Mouse (Mus musculus) hindbrain, embryonic 13.5 days (tissue): Measurements from ENCODE around the gene Mrpl33. TPM values are rescaled to one million over a fixed set of nuclear protein-coding genes. Genes with fewer than 3 reads are reported as not detected.
A peak's percentile ranks its signal among the peaks of the same experiment; 100 is the strongest.

Source experiments
- ATAC-seq: fragments of 200-750 bp; cut with Nextera tagmentation; 2 replicates; pipeline ENCODE4 v1.8.0; 2017; ENCODE audit warnings: moderate TSS enrichment; ENCODE audit not compliant: low FRiP score
- H3K27ac ChIP-seq: fragments of 300-500 bp; sonication (generic); 2 replicates; pipeline ENCODE4 v1.5.1; 2015; ENCODE audit warnings: inconsistent platforms, mild to moderate bottlenecking, moderate library complexity
- H3K27me3 ChIP-seq: fragments of 300-500 bp; sonication (generic); 2 replicates; pipeline ENCODE4 v1.6.1; 2015; ENCODE audit warnings: mild to moderate bottlenecking, inconsistent platforms
- H3K36me3 ChIP-seq: fragments of 300-500 bp; sonication (generic); 2 replicates; pipeline ENCODE4 v1.6.1; 2015; ENCODE audit warnings: mild to moderate bottlenecking, inconsistent platforms
- H3K4me1 ChIP-seq: fragments of 300-500 bp; sonication (generic); replicated peaks from 2 replicates; pipeline ENCODE4 v1.6.1; 2015; ENCODE audit warnings: inconsistent platforms
- H3K4me2 ChIP-seq: fragments of 300-500 bp; sonication (generic); 2 replicates; pipeline ENCODE4 v1.6.1; 2015; ENCODE audit warnings: inconsistent platforms, mild to moderate bottlenecking, moderate library complexity
- H3K4me3 ChIP-seq: fragments of 300-500 bp; sonication (generic); 2 replicates; pipeline ENCODE4 v1.5.1; 2015; ENCODE audit warnings: mild to moderate bottlenecking, inconsistent platforms
- H3K9ac ChIP-seq: fragments of 300-500 bp; sonication (generic); 2 replicates; pipeline ENCODE4 v1.6.1; 2015; ENCODE audit warnings: mild to moderate bottlenecking, inconsistent platforms
- H3K9me3 ChIP-seq: fragments of 300-500 bp; sonication (generic); 2 replicates; pipeline ENCODE4 v1.6.1; 2016; ENCODE audit warnings: inconsistent platforms
- WGBS: fragments of 180-500 bp; shearing (Covaris S2); methylation state at CpG from one replicate; pipeline ENCODE4 v1.1.7; 2015; 5-methylcytosine and 5-hydroxymethylcytosine counted together
- polyA plus RNA-seq: library from polyadenylated mRNA; unstranded; fragments of >200 nt; fragmentation: Nextera tagmentation; extraction: Ambion mirVana; gene quantifications from 2 replicates; pipeline ENCODE4 v1.2.1, GENCODE M21; 2015

Gene Mrpl33
- 183 and 197 TPM in 2 replicates for polyA plus RNA-seq

GRCm38 (mm10) chr5:31596481-31597429, at the start of gene Mrpl33:
Gene Mrpl33, plus strand, starts transcription at chr5:31596935.
- Histone ChIP-seq H3K4me2 (peak within 1 kb of the TSS; percentile 59), H3K4me3 (peak within 1 kb of the TSS; percentile 37), H3K9me3 (no peaks in the 10 kb centered on the region), H3K27me3 (peaks cover 20% of the 10 kb centered on the region), H3K27ac (no peak within 1 kb of the TSS), H3K4me1 (peaks cover 12% of the 10 kb centered on the region), H3K36me3 (no peaks in the 10 kb centered on the region), H3K9ac (peak within 1 kb of the TSS; percentile 60)
- ATAC-seq, result no peak
- 11% methylated on average over 26 of the region's 26 CpGs for WGBS

- Histone ChIP-seq H3K4me1 (no peaks in the 10 kb centered on the region), H3K4me3 (no peak overlapping the region), H3K27ac (no peak overlapping the region), H3K4me2 (no peak overlapping the region), H3K9ac (no peak overlapping the region), H3K36me3 (peaks cover 55% of the 10 kb centered on the region), H3K27me3 (no peaks in the 10 kb centered on the region), H3K9me3 (no peaks in the 10 kb centered on the region)
- 37% methylated on average over 1 of the region's 1 CpGs for WGBS
- ATAC-seq, result no peak
Observed at GRCm38 (mm10) chr5:31559401-31559800, 37.3 kb upstream of the Mrpl33 start.

- WGBS, result 100% methylated on average over 2 of the region's 2 CpGs
- Histone ChIP-seq H3K4me1 (no peaks in the 10 kb centered on the region), H3K4me2 (no peak overlapping the region), H3K4me3 (no peak overlapping the region), H3K9ac (no peak overlapping the region), H3K36me3 (peaks cover 47% of the 10 kb centered on the region), H3K9me3 (no peaks in the 10 kb centered on the region), H3K27me3 (no peaks in the 10 kb centered on the region), H3K27ac (no peak overlapping the region)
- no peak for ATAC-seq
Observed at GRCm38 (mm10) chr5:31560352-31560751, 36.4 kb upstream of the Mrpl33 start.

- Histone ChIP-seq H3K4me1 (no peaks in the 10 kb centered on the region), H3K27me3 (no peaks in the 10 kb centered on the region), H3K9me3 (no peaks in the 10 kb centered on the region), H3K36me3 (peaks cover 34% of the 10 kb centered on the region), H3K4me2 (no peak overlapping the region), H3K27ac (no peak overlapping the region), H3K9ac (no peak overlapping the region), H3K4me3 (no peak overlapping the region)
- WGBS, result 86% methylated on average over 7 of the region's 7 CpGs
- no peak for ATAC-seq
Observed at GRCm38 (mm10) chr5:31562036-31562666, 34.6 kb upstream of the Mrpl33 start.

GRCm38 (mm10) chr5:31563496-31563895, 33.2 kb upstream of the Mrpl33 start:
- H3K4me2 ChIP-seq, result no peak overlapping the region
- ATAC-seq, result no peak
- no peaks in the 10 kb centered on the region for H3K27me3 ChIP-seq
- peaks cover 26% of the 10 kb centered on the region for H3K36me3 ChIP-seq
- H3K4me1 ChIP-seq, result no peaks in the 10 kb centered on the region
- no peak overlapping the region for H3K9ac ChIP-seq
- no peaks in the 10 kb centered on the region for H3K9me3 ChIP-seq
- no peak overlapping the region for H3K4me3 ChIP-seq
- WGBS, result 10% methylated on average over 6 of the region's 6 CpGs
- H3K27ac ChIP-seq, result no peak overlapping the region

GRCm38 (mm10) chr5:31563905-31564304, 32.8 kb upstream of the Mrpl33 start:
- Histone ChIP-seq H3K9ac (no peak overlapping the region), H3K4me1 (no peaks in the 10 kb centered on the region), H3K27ac (no peak overlapping the region), H3K27me3 (no peaks in the 10 kb centered on the region), H3K9me3 (no peaks in the 10 kb centered on the region), H3K36me3 (peaks cover 25% of the 10 kb centered on the region), H3K4me2 (no peak overlapping the region), H3K4me3 (no peak overlapping the region)
- WGBS, result 53% methylated on average over 7 of the region's 7 CpGs
- ATAC-seq, result no peak

GRCm38 (mm10) chr5:31564976-31565375, 31.8 kb upstream of the Mrpl33 start:
- 92% methylated on average over 4 of the region's 4 CpGs for whole genome bisulfite sequencing
- peaks cover 19% of the 10 kb centered on the region for H3K36me3 ChIP-seq
- H3K4me3 ChIP-seq, result no peak overlapping the region
- H3K27ac ChIP-seq, result no peak overlapping the region
- H3K4me2 ChIP-seq, result no peak overlapping the region
- H3K9me3 ChIP-seq, result no peaks in the 10 kb centered on the region
- H3K4me1 ChIP-seq, result no peaks in the 10 kb centered on the region
- no peak overlapping the region for H3K9ac ChIP-seq
- no peak for ATAC-seq
- no peaks in the 10 kb centered on the region for H3K27me3 ChIP-seq

- H3K4me3 ChIP-seq, result no peak overlapping the region
- 82% methylated on average over 7 of the region's 7 CpGs for WGBS
Observed at GRCm38 (mm10) chr5:31566026-31566425, 30.7 kb upstream of the Mrpl33 start.

GRCm38 (mm10) chr5:31566457-31566856, 30.3 kb upstream of the Mrpl33 start:
- 39% methylated on average over 3 of the region's 3 CpGs for WGBS
- no peak for ATAC-seq

More at GRCm38 (mm10) chr5:31566026-31566425, 30.7 kb upstream of the Mrpl33 start:
- Histone ChIP-seq H3K4me1 (peaks cover 4% of the 10 kb centered on the region; the same call in 1 of the 2 replicates), H3K9ac (no peak overlapping the region), H3K36me3 (peaks cover 12% of the 10 kb centered on the region), H3K9me3 (no peaks in the 10 kb centered on the region), H3K4me2 (no peak overlapping the region), H3K27ac (no peak overlapping the region), H3K27me3 (no peaks in the 10 kb centered on the region)
- no peak for ATAC-seq

GRCm38 (mm10) chr5:31567951-31568657, 28.6 kb upstream of the Mrpl33 start:
- 87% methylated on average over 5 of the region's 5 CpGs for WGBS
- ATAC-seq, result no peak
- Histone ChIP-seq H3K27me3 (no peaks in the 10 kb centered on the region), H3K27ac (no peak overlapping the region), H3K4me2 (no peak overlapping the region), H3K9ac (no peak overlapping the region), H3K9me3 (no peaks in the 10 kb centered on the region), H3K4me3 (no peak overlapping the region), H3K36me3 (peaks cover 4% of the 10 kb centered on the region; the same call in 1 of the 2 replicates), H3K4me1 (peaks cover 7% of the 10 kb centered on the region; the same call in 1 of the 2 replicates)

More at GRCm38 (mm10) chr5:31566457-31566856, 30.3 kb upstream of the Mrpl33 start:
- Histone ChIP-seq H3K27ac (no peak overlapping the region), H3K9ac (peak overlapping the region; percentile 13; the same call in 1 of the 2 replicates), H3K4me3 (no peak overlapping the region), H3K36me3 (peaks cover 11% of the 10 kb centered on the region), H3K27me3 (no peaks in the 10 kb centered on the region), H3K4me2 (no peak overlapping the region), H3K4me1 (peaks cover 7% of the 10 kb centered on the region; the same call in 1 of the 2 replicates), H3K9me3 (no peaks in the 10 kb centered on the region)

GRCm38 (mm10) chr5:31571023-31571608, 25.6 kb upstream of the Mrpl33 start:
- no peaks in the 10 kb centered on the region for H3K9me3 ChIP-seq
- WGBS, result 15% methylated on average over 20 of the region's 20 CpGs
- no peaks in the 10 kb centered on the region for H3K27me3 ChIP-seq
- peaks cover 7% of the 10 kb centered on the region; the same call in 1 of the 2 replicates for H3K4me1 ChIP-seq
- H3K9ac ChIP-seq, result peak overlapping the region; percentile 31
- H3K4me3 ChIP-seq, result no peak overlapping the region
- H3K27ac ChIP-seq, result no peak overlapping the region
- ATAC-seq, result no peak
- H3K4me2 ChIP-seq, result peak overlapping the region; percentile 29
- peaks cover 4% of the 10 kb centered on the region; the same call in 1 of the 2 replicates for H3K36me3 ChIP-seq
